Mouse (Mus musculus) lung, adult 18-20 months (tissue): ENCODE data around the gene Ceacam18.
"Not testable (repeated sequence)": the region's sequence is repeated elsewhere in the genome, so short reads cannot be mapped to it uniquely, and the experiment has no call there.

ENCODE experiments used
- DNase-seq, 2 experiments: peaks; one replicate each; pipeline ENCODE4 v3.0.0; 2022; ENCODE audit warnings: mixed read lengths in 2 of 2

Ceacam18 gene

GRCm38 (mm10) chr7:43671064-43671808 lies 36.7 kb downstream of the Ceacam18 start:
- DNase-seq = no peak

GRCm38 (mm10) chr7:43671809-43672580 lies 37.5 kb downstream of the Ceacam18 start, which contains the start of gene Ctu1:
Gene Ctu1 (plus strand): TSS chr7:43672016.
- peak; percentile 95 to 96 for DNase-seq

- DNase-seq = peak; percentile 63 to 76
Measured at GRCm38 (mm10) chr7:43672581-43673260, 38.2 kb downstream of the Ceacam18 start.

GRCm38 (mm10) chr7:43675091-43675490 lies 40.6 kb downstream of the Ceacam18 start:
- no peak for DNase-seq

GRCm38 (mm10) chr7:43678517-43678916 lies 44.0 kb downstream of the Ceacam18 start:
- DNase-seq = peak; percentile 36 to 53

GRCm38 (mm10) chr7:43680960-43681359 lies 46.5 kb downstream of the Ceacam18 start:
- peak; percentile 62 to 70 for DNase-seq

GRCm38 (mm10) chr7:43682511-43682910 lies 48.0 kb downstream of the Ceacam18 start:
- DNase-seq = not testable (repeated sequence)

GRCm38 (mm10) chr7:43685088-43685487 lies 50.6 kb downstream of the Ceacam18 start:
- DNase-seq = peak; percentile 48 to 69

GRCm38 (mm10) chr7:43690118-43690517 lies 55.6 kb downstream of the Ceacam18 start, which contains the start of gene Klk14:
Gene Klk14 (plus strand): TSS chr7:43690418.
- DNase-seq = no peak
